Mouse (Mus musculus): ENCODE data around the gene Zfp2.

Zfp2 gene

GRCm38 (mm10) chr11:50850989-50851601 lies 64.9 kb downstream of the Zfp2 start:
- peak; percentile 33 for DNase-seq

GRCm38 (mm10) chr11:50850177-50850735 lies 65.7 kb downstream of the Zfp2 start, which contains the start of gene Grm6:
TSS of gene Grm6 (plus strand) at chr11:50850685.
- peak; percentile 62 for DNase-seq

DNA sequence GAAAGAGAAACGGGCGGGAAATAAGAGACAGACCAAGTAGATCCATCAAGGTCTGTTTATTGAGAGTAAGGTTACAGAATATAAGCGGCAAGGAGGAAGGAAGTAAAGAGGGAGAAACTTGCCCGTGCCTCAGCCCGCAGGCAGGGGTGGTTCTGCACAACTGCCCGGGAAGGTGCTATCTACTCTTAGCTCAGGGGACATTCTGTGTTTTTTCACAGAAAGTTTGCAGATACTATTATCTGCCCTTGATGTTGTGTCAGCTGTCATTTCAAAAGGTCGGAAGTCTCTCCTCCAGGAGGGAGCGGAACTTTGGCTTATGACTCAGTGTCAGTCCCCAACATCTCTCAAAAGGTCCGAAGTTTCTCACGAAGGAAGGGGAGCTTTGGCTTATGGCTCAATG lies 66.7 kb downstream of the Zfp2 start:
- no peak for DNase-seq

Measured in thymus, postnatal 25 days (tissue).